Mouse (Mus musculus): ENCODE results near the gene Lsm2. TPM values are rescaled to one million over a fixed set of nuclear protein-coding genes. Genes with fewer than 3 reads are reported as not detected.

Gene Lsm2
- polyA plus RNA-seq, 1 experiment from 2014 or later = 163 TPM

DNA sequence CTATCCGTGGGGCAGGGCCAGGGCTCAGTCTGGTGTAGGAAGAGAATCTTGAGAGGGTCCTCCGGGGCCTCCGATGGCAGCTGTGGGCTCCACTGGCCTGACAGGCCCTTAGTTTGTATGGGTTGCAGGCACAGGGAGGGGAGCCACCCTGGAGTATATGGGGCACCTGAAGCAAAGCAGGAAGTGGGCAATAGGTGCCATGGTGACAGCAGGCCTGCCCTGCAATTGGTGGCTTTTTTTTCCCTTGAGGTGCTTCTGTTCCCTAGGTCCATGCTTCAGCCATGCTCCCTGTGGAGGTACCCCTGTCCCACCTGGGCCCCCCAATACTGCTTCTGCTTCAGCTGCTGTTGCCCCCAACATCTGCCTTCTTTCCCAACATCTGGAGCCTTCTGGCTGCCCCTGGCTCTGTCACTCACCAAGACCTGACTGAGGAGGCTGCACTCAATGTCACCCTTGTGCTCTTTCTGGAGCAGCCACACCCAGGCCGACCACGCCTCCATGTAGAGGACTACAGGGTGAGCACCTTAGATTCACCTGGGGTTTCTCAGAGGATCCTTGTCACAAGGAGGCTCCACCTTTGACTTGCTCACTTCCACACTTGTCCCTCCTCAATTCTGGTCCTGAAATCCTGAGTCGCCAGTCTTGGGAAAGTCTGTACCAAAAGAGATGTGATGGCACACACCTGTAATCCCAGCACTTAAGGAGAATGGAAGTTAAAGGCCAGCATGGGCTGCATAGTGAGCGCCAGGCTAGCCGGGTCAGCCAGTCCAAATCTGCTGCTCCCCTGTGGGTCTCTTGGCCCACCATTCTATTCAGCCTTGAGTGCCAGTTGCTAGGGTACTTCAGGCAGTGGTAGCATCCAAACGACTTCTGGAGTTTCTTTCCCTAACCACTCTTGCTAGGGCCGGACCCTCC lies 35.4 kb downstream of the Lsm2 start:
- H3K4me3 ChIP-seq (replicated peaks) = no peak overlapping the region
- H3K9me3 ChIP-seq (replicated peaks) = no peaks in the 10 kb centered on the region
- 76% methylated on average over 10 of the region's 10 CpGs for WGBS
- peaks cover 20% of the 10 kb centered on the region for H3K4me1 ChIP-seq
- peaks cover 48% of the 10 kb centered on the region for H3K36me3 ChIP-seq
- H3K27ac ChIP-seq (replicated peaks) = no peak overlapping the region
- H3K27me3 ChIP-seq = no peaks in the 10 kb centered on the region
- H3K4me2 ChIP-seq (replicated peaks) = no peak overlapping the region
- no peak for ATAC-seq (ENCODE audit: insufficient number of reproducible peaks, low FRiP score, low TSS enrichment, low read depth)
- no peak overlapping the region for H3K9ac ChIP-seq

DNA sequence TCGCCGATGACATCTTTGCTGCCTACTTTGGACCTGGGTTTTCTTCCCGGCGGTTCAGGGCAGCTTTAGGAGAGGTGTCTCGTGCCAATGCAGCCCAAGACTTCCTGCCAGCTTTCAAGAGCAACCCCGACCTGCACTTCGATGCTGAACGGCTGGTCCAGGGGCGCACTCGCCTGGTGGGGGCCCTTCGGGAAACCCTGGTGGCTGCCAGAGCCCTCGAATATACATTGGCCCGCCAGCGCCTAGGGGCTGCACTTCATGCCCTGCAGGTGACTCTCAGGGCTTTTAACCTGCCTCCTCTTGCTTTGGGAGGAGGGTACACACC lies 36.0 kb downstream of the Lsm2 start:
- no peak overlapping the region for H3K9ac ChIP-seq
- peaks cover 42% of the 10 kb centered on the region for H3K36me3 ChIP-seq
- no peak for ATAC-seq (ENCODE audit: insufficient number of reproducible peaks, low FRiP score, low TSS enrichment, low read depth)
- peaks cover 20% of the 10 kb centered on the region for H3K4me1 ChIP-seq
- no peak overlapping the region for H3K4me3 ChIP-seq (replicated peaks)
- no peak overlapping the region for H3K27ac ChIP-seq (replicated peaks)
- 67% methylated on average over 14 of the region's 14 CpGs for WGBS
- no peaks in the 10 kb centered on the region for H3K27me3 ChIP-seq
- no peaks in the 10 kb centered on the region for H3K9me3 ChIP-seq (replicated peaks)
- H3K4me2 ChIP-seq (replicated peaks) = no peak overlapping the region

DNA sequence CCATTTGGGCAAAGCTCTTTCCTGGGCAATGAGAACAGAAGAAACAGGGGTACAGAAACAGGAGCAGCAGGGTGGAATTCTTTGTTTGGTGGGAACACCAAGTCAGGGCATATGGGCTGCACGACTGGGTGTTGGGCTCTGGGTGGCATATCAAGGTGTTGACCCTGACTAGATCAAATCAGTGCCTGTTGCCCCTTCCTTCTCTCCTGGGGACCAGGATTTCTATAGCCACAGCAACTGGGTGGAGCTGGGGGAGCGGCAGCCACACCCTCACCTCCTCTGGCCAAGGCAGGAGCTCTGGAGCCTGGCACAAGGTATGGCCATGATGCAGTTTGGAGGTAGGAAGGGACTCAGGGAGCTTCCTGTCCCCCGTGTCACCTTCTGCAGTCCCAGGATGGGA lies 36.5 kb downstream of the Lsm2 start:
- Histone ChIP-seq H3K4me3 (replicated peaks) (no peak overlapping the region), H3K4me2 (replicated peaks) (no peak overlapping the region), H3K27me3 (no peaks in the 10 kb centered on the region), H3K9ac (no peak overlapping the region), H3K36me3 (peaks cover 37% of the 10 kb centered on the region), H3K27ac (replicated peaks) (no peak overlapping the region), H3K4me1 (peaks cover 20% of the 10 kb centered on the region), H3K9me3 (replicated peaks) (no peaks in the 10 kb centered on the region)
- WGBS = 63% methylated on average over 3 of the region's 3 CpGs
- no peak for ATAC-seq (ENCODE audit: insufficient number of reproducible peaks, low FRiP score, low TSS enrichment, low read depth)

DNA sequence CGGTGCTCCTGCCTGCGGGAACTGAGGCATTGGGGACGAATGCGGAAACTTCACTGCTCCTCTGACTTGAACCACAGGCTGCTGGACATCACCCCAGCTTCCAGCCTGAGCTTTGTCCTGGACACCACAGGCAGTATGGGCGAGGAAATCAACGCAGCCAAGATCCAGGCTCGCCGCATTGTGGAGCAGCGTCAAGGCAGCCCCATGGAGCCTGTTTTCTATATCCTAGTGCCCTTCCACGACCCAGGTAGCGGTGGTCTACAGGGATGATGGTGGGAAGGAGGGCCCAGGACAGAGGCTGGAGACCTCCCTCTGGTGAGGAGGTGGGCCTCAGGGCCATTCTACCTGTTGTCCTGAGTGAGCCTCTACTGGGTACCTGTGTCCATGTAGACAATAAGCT lies 38.2 kb downstream of the Lsm2 start:
- Histone ChIP-seq H3K9me3 (replicated peaks) (no peaks in the 10 kb centered on the region), H3K9ac (no peak overlapping the region), H3K27ac (replicated peaks) (no peak overlapping the region), H3K4me1 (peaks cover 26% of the 10 kb centered on the region), H3K4me2 (replicated peaks) (no peak overlapping the region), H3K36me3 (peaks cover 20% of the 10 kb centered on the region), H3K27me3 (no peaks in the 10 kb centered on the region), H3K4me3 (replicated peaks) (no peak overlapping the region)
- no peak for ATAC-seq (ENCODE audit: insufficient number of reproducible peaks, low FRiP score, low TSS enrichment, low read depth)
- WGBS = 74% methylated on average over 11 of the region's 11 CpGs

DNA sequence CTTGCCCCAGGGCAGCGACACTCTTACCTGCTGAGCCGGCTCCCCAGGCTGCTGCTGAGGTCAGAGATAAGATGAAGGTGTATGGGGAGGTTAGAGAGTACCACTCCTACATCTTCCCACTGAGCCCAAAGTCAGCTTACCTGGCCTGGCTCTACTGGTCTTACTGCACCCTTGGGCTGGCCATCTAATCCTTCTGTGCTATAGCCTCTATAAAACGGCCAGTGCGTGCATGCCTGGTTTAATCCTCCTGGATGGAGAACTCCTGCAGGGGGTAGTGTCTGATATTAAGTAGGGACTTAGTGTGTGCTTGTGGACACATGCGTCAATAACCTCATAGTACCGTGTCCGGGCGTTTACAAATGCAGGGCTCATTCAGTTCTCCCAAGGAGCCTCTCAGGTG lies 38.9 kb downstream of the Lsm2 start:
- H3K36me3 ChIP-seq = peaks cover 13% of the 10 kb centered on the region
- H3K9me3 ChIP-seq (replicated peaks) = no peaks in the 10 kb centered on the region
- H3K4me2 ChIP-seq (replicated peaks) = no peak overlapping the region
- peaks cover 30% of the 10 kb centered on the region for H3K4me1 ChIP-seq
- H3K27me3 ChIP-seq = no peaks in the 10 kb centered on the region
- 80% methylated on average over 8 of the region's 8 CpGs for WGBS
- no peak overlapping the region for H3K27ac ChIP-seq (replicated peaks)
- ATAC-seq (ENCODE audit: insufficient number of reproducible peaks, low FRiP score, low TSS enrichment, low read depth) = no peak
- no peak overlapping the region for H3K4me3 ChIP-seq (replicated peaks)
- no peak overlapping the region for H3K9ac ChIP-seq

DNA sequence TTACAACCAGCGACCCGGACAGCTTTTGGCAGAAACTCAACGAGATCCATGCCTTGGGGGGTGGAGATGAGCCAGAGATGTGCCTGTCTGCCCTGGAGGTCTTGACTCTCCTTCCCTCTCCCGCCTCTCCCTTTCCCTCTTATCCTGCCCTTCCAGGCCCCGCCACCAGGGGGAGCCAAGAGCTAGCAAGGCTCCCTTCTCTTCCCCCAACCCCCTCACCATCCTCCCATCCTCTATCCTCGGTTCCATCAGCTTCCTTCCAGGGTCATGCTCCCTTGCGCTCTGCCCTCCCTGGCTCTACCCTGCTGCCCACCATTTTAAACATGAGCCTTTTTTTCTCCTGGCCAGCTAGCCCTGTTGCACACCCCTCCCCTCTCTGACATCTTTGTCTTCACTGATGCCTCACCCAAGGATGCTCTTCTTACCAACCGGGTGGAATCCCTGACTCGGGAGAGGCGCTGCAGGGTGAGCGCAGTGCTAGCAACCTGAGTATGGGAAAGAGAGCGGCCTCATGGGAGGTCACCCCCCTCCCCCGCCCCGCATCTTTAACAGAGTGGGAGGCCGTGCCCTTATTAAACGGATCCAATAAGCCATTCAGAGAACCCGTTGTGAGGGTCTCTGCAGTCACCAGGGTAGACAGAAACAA lies 39.6 kb downstream of the Lsm2 start:
- Histone ChIP-seq H3K4me2 (replicated peaks) (peak overlapping the region; percentile 28; the same call in 1 of the 2 replicates), H3K36me3 (peaks cover 6% of the 10 kb centered on the region; the same call in 1 of the 2 replicates), H3K4me3 (replicated peaks) (0 out of 2 replicates have a peak overlapping the region, but pooled peaks have one; percentile 2), H3K27me3 (no peaks in the 10 kb centered on the region), H3K4me1 (peaks cover 32% of the 10 kb centered on the region), H3K9me3 (replicated peaks) (no peaks in the 10 kb centered on the region), H3K27ac (replicated peaks) (no peak overlapping the region), H3K9ac (no peak overlapping the region)
- peak; percentile 26; the same call in 1 of the 2 replicates for ATAC-seq (ENCODE audit: insufficient number of reproducible peaks, low FRiP score, low TSS enrichment, low read depth)
- 8% methylated on average over 17 of the region's 17 CpGs for WGBS

DNA sequence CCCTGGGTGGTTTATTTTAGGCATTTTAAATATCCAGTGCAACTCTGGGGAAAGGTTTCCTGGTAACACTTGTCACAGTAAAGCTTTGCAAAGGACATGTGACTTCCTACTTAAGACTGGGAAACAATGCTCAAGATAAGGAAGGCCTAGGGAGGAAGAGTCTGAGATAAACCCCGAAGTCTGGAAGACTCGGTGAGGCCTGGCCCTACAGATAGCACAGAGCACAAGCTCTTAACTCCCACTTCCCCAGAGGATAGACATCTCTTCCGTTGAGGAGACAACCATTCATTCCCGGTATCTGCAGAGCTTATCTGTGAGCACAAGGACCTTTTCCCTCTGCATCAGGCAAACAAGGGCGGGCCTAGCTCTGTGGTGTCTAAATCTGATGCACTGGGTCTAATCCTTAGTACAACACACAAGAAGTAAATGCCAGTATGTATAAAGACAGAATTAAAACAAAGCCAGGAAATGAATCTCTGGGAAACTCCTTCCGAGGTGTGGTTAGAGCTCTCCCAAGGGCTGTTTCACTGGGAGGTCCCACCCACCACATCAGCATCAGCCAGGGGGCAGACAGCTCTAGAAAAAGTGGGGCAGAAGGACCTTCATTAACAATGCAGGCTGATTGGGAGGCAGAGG lies 40.3 kb downstream of the Lsm2 start:
- ATAC-seq (ENCODE audit: insufficient number of reproducible peaks, low FRiP score, low TSS enrichment, low read depth) = no peak
- peaks cover 31% of the 10 kb centered on the region for H3K4me1 ChIP-seq
- no peaks in the 10 kb centered on the region for H3K9me3 ChIP-seq (replicated peaks)
- 0 out of 2 replicates have a peak, but pooled peaks cover 1% of the 10 kb centered on the region for H3K36me3 ChIP-seq
- no peak overlapping the region for H3K4me2 ChIP-seq (replicated peaks)
- H3K4me3 ChIP-seq (replicated peaks) = no peak overlapping the region
- no peak overlapping the region for H3K9ac ChIP-seq
- 54% methylated on average over 6 of the region's 6 CpGs for WGBS
- no peak overlapping the region for H3K27ac ChIP-seq (replicated peaks)
- H3K27me3 ChIP-seq = no peaks in the 10 kb centered on the region

DNA sequence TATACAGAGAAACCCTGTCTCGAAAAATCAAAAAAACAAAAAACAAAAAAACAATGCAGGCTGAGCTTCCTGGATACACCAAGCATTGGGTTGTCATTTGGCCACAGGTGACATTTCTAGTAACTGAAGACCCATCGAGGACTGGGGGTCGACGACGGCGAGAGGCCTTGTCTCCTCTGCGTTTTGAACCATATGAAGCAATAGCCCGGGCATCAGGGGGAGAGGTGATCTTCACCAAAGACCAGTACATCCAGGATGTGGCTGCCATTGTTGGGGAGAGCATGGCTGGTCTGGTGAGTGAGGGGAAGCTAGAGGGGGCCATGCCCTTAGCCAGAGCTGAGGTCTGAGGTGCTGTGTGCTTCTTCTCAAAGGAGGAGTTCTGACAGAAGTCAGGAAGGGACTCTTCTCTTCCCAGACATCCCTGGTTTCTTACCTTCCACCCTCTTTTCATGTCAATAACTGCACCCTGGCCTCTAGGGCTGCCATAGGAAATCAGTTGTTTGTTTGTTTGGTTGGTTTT lies 40.9 kb downstream of the Lsm2 start:
- H3K9ac ChIP-seq = no peak overlapping the region
- no peak overlapping the region for H3K4me2 ChIP-seq (replicated peaks)
- H3K27ac ChIP-seq (replicated peaks) = no peak overlapping the region
- no peaks in the 10 kb centered on the region for H3K27me3 ChIP-seq
- 91% methylated on average over 8 of the region's 8 CpGs for WGBS
- no peaks in the 10 kb centered on the region for H3K36me3 ChIP-seq
- no peaks in the 10 kb centered on the region for H3K9me3 ChIP-seq (replicated peaks)
- no peak overlapping the region for H3K4me3 ChIP-seq (replicated peaks)
- H3K4me1 ChIP-seq = peaks cover 37% of the 10 kb centered on the region
- no peak for ATAC-seq (ENCODE audit: insufficient number of reproducible peaks, low FRiP score, low TSS enrichment, low read depth)

DNA sequence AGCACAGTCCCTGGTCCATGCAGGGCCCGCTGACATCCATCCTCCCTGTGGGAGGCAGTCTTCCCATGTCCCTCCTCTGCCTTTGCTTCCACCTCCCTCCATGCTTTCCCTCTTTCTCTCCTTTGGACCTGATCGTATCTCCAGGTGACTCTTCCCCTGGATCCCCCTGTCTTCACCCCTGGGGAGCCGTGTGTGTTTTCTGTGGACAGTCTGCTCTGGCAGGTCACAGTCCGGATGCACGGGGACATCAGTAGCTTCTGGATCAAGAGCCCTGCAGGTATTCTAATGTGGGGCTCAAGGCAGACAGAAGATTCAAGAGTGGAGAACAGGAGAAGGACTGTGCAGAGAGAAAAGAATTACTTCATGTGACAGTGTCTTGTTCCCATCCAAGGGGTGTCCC lies 41.6 kb downstream of the Lsm2 start:
- no peak for ATAC-seq (ENCODE audit: insufficient number of reproducible peaks, low FRiP score, low TSS enrichment, low read depth)
- Histone ChIP-seq H3K4me3 (replicated peaks) (no peak overlapping the region), H3K9me3 (replicated peaks) (no peaks in the 10 kb centered on the region), H3K27me3 (no peaks in the 10 kb centered on the region), H3K4me2 (replicated peaks) (no peak overlapping the region), H3K36me3 (no peaks in the 10 kb centered on the region), H3K9ac (no peak overlapping the region), H3K4me1 (peaks cover 42% of the 10 kb centered on the region), H3K27ac (replicated peaks) (no peak overlapping the region)
- whole genome bisulfite sequencing = 87% methylated on average over 5 of the region's 5 CpGs

DNA sequence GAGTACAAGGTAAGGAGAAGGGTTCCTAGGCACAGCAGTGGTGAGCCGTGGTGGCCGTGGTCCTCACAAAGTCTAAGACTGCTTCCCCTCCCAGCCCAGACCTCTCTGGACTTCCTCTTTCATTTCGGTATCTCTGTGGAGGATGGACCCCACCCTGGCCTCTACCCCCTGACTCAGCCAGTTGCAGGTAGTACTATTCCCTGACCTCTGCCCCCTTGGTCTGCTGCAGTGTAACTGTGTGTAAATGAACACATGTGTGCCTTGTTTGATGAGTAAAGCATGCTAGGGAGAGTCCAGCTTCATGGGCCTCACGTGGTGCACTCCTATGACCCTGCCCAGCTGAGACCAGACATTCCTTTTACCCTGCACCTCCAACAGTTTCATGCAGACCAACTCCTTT lies 42.1 kb downstream of the Lsm2 start:
- Histone ChIP-seq H3K9me3 (replicated peaks) (no peaks in the 10 kb centered on the region), H3K4me3 (replicated peaks) (no peak overlapping the region), H3K4me1 (peaks cover 48% of the 10 kb centered on the region), H3K4me2 (replicated peaks) (no peak overlapping the region), H3K9ac (no peak overlapping the region), H3K36me3 (no peaks in the 10 kb centered on the region), H3K27ac (replicated peaks) (no peak overlapping the region), H3K27me3 (no peaks in the 10 kb centered on the region)
- ATAC-seq (ENCODE audit: insufficient number of reproducible peaks, low FRiP score, low TSS enrichment, low read depth) = no peak
- 63% methylated on average over 4 of the region's 4 CpGs for WGBS

DNA sequence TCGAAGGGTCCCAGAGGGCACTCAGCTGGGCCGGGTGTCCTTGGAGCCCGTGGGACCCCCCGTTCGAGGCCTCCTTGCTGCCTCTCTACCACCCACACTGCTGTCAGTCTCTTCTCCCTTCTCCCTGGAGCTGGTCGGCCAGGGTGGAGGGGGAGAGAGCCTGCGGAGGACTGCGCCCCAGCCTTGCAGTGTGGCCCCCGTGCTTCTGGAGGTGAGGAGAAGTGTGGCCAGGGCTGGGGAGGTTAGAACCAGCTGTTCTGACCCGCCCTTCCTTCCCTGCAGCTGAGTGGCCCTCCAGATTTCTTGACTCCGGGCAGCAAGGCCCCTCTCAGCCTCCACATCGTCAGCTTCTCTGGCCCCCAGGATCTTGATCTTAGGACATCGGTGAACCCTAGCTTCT lies 42.6 kb downstream of the Lsm2 start:
- Histone ChIP-seq H3K36me3 (no peaks in the 10 kb centered on the region), H3K9me3 (replicated peaks) (no peaks in the 10 kb centered on the region), H3K27me3 (no peaks in the 10 kb centered on the region), H3K4me1 (peaks cover 53% of the 10 kb centered on the region), H3K9ac (no peak overlapping the region), H3K4me2 (replicated peaks) (no peak overlapping the region), H3K27ac (replicated peaks) (no peak overlapping the region), H3K4me3 (replicated peaks) (no peak overlapping the region)
- no peak for ATAC-seq (ENCODE audit: insufficient number of reproducible peaks, low FRiP score, low TSS enrichment, low read depth)
- WGBS = 66% methylated on average over 13 of the region's 13 CpGs
